Mouse (Mus musculus) mature B cell (primary cell): ENCODE data around the gene Dlat.

Source experiments
- in situ Hi-C: fragments of 300-500 bp; cut with MboI; formaldehyde crosslinking; loops from 2 replicates; pipeline ENCODE4 v1.14.3; 2019

The Dlat gene

GRCm38 (mm10) chr9:50593544-50593943 lies 66.0 kb downstream of the Dlat start:
- in situ Hi-C loops = no loop called here

GRCm38 (mm10) chr9:50592955-50593354 lies 66.6 kb downstream of the Dlat start:
- in situ Hi-C loops = no loop called here

- in situ Hi-C loops = no loop called here
Observed at GRCm38 (mm10) chr9:50590856-50591518, 68.6 kb downstream of the Dlat start.

GRCm38 (mm10) chr9:50586955-50587354 lies 72.6 kb downstream of the Dlat start:
- in situ Hi-C loops = no loop called here

DNA sequence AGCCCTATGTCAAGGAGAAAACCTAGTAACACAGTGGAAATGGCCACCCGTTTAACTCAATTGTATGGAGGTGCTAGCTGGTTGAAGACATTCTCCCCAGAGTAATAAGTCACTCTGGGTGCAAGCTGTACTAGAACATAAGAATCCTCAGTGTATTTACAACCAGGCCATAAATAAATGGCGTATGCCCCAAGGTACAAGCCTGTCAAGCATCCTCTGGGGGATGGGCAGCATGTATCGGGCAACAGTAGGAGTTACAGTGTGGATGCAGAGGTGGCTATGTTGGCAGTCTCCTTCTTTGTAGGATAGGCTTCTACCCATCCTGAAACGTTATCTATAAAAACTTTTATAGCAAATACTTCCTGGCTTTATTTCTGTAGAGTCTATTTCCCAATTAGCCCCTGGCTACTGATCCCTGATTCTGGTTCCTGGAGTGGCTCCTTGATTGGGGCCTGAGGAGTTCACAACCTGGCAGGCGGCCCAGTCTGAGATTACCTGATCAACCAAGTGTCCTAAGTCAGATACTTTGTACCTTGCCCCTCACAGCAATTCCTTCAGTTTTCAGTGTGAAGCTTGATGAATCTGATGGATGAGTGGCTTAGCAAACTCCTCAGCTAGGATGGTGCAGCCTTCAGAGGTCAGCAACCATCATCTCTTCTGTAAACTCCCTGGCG lies 74.3 kb downstream of the Dlat start:
- in situ Hi-C loops = no loop called here
